Mouse (Mus musculus) CH12.LX (cell line): ENCODE data around the gene Drp2. TPM values are rescaled to one million over a fixed set of nuclear protein-coding genes. Genes with fewer than 3 reads are reported as not detected.

Experiments used
- DNase-seq: peaks from one replicate; pipeline ENCODE4 v3.0.0-alpha.2; 2013; ENCODE audit errors: extremely low read depth
- H3K27ac ChIP-seq: 2 replicates; pipeline ENCODE4 v1.5.1; 2012; ENCODE audit warnings: low read depth, mild to moderate bottlenecking, control low read depth, moderate library complexity; ENCODE audit not compliant: insufficient read depth
- H3K27me3 ChIP-seq: replicated peaks from 2 replicates; pipeline ENCODE3; 2012; ENCODE audit warnings: inconsistent platforms
- H3K36me3 ChIP-seq, 2 experiments: replicated peaks in 1 of 2; 2 replicates each; pipeline versions ENCODE3 to v1.6.1; 2012; ENCODE audit warnings: inconsistent platforms in 1 of 2, low read length in 1 of 2, mild to moderate bottlenecking in 1 of 2, mixed read lengths in 1 of 2, moderate library complexity in 1 of 2; ENCODE audit not compliant: control insufficient read depth in 1 of 2, insufficient read depth in 1 of 2
- H3K4me1 ChIP-seq, 2 experiments: 2 replicates each; pipeline ENCODE4 v1.6.1; 2012; ENCODE audit warnings: inconsistent platforms in 1 of 2, moderate library complexity in 1 of 2; ENCODE audit not compliant: insufficient read depth in 2 of 2, control insufficient read depth in 1 of 2
- H3K4me2 ChIP-seq: 2 replicates; pipeline ENCODE4 v1.6.1; 2012; ENCODE audit warnings: low read depth, mild to moderate bottlenecking, control low read depth; ENCODE audit not compliant: poor library complexity, insufficient read depth, severe bottlenecking
- H3K4me3 ChIP-seq, 3 experiments: fragments of 150-350 bp in 1 of 3; sonication (generic) in 1 of 3; replicated peaks in 1 of 3; 2 replicates each; pipeline versions ENCODE3 to v1.5.1; 2011 to 2012; ENCODE audit warnings: low read depth in 2 of 3, low read length in 2 of 3, mild to moderate bottlenecking in 2 of 3, moderate library complexity in 2 of 3, control low read depth in 1 of 3, improper control_type of control experiment in 1 of 3, inconsistent platforms in 1 of 3, mixed read lengths in 1 of 3; ENCODE audit not compliant: poor library complexity in 1 of 3
- H3K79me2 ChIP-seq: replicated peaks from 2 replicates; pipeline ENCODE4 v1.6.1; 2012; ENCODE audit warnings: mild to moderate bottlenecking, moderate library complexity; ENCODE audit not compliant: control insufficient read depth, poor library complexity, insufficient read depth, severe bottlenecking; ENCODE audit errors: extremely low read depth
- H3K9ac ChIP-seq: 2 replicates; pipeline ENCODE4 v1.6.1; 2012; ENCODE audit warnings: low read depth, mild to moderate bottlenecking, control low read depth, moderate library complexity; ENCODE audit not compliant: insufficient read depth
- H3K9me3 ChIP-seq: replicated peaks from 2 replicates; pipeline ENCODE3; 2012; ENCODE audit warnings: low read length, inconsistent platforms, mixed read lengths
- CHD1 ChIP-seq: IDR thresholded peaks from 2 replicates; pipeline ENCODE4 v1.6.1; 2012; ENCODE audit warnings: low read depth, low read length, improper control_type of control experiment, inconsistent platforms
- CHD2 ChIP-seq: IDR thresholded peaks from 2 replicates; pipeline ENCODE4 v1.6.1; 2011; ENCODE audit warnings: low read length, improper control_type of control experiment
- CTCF ChIP-seq, 2 experiments: IDR thresholded peaks in 1 of 2; conservative IDR thresholded peaks in 1 of 2; 2 replicates each; pipeline ENCODE4 v1.5.1; 2011 to 2012; ENCODE audit warnings: low read depth in 2 of 2, low read length in 2 of 2, improper control_type of control experiment in 1 of 2, inconsistent platforms in 1 of 2, mild to moderate bottlenecking in 1 of 2, moderate library complexity in 1 of 2
- E2F4 ChIP-seq: IDR thresholded peaks from 2 replicates; pipeline ENCODE4 v1.6.1; 2011; ENCODE audit warnings: low read depth, low read length, improper control_type of control experiment; ENCODE audit not compliant: insufficient replicate concordance
- ELF1 ChIP-seq: IDR thresholded peaks from 2 replicates; pipeline ENCODE4 v1.6.1; 2014; ENCODE audit warnings: low read depth, mild to moderate bottlenecking, inconsistent platforms, low read length, improper control_type of control experiment
- EP300 ChIP-seq: IDR thresholded peaks from 2 replicates; pipeline ENCODE4 v1.6.1; 2011; ENCODE audit warnings: low read length, improper control_type of control experiment
- ETS1 ChIP-seq: conservative IDR thresholded peaks from 2 replicates; pipeline ENCODE4 v1.6.1; 2012; ENCODE audit warnings: low read depth, mild to moderate bottlenecking, inconsistent platforms, low read length, improper control_type of control experiment, moderate library complexity
- GABPA ChIP-seq: IDR thresholded peaks from 2 replicates; pipeline ENCODE4 v1.6.1; 2012; ENCODE audit warnings: low read depth, low read length, improper control_type of control experiment, inconsistent platforms; ENCODE audit not compliant: insufficient replicate concordance
- HCFC1 ChIP-seq: IDR thresholded peaks from 2 replicates; pipeline ENCODE4 v1.6.1; 2012; ENCODE audit warnings: low read depth, mild to moderate bottlenecking, inconsistent platforms, low read length, improper control_type of control experiment
- IRF4 ChIP-seq: IDR thresholded peaks from 2 replicates; pipeline ENCODE4 v1.6.1; 2014; ENCODE audit warnings: low read depth, mild to moderate bottlenecking, inconsistent platforms, low read length, improper control_type of control experiment
- JUN ChIP-seq: IDR thresholded peaks from 2 replicates; pipeline ENCODE4 v1.6.1; 2011; ENCODE audit warnings: low read depth, mild to moderate bottlenecking, low read length, improper control_type of control experiment, moderate library complexity; ENCODE audit not compliant: insufficient read depth
- KAT2A ChIP-seq: IDR thresholded peaks from 2 replicates; pipeline ENCODE4 v1.6.1; 2012; ENCODE audit warnings: low read length, improper control_type of control experiment, inconsistent platforms; ENCODE audit not compliant: insufficient replicate concordance
- MAX ChIP-seq: IDR thresholded peaks from 2 replicates; pipeline ENCODE4 v1.6.1; 2011; ENCODE audit warnings: low read length, improper control_type of control experiment
- MAZ ChIP-seq: IDR thresholded peaks from 2 replicates; pipeline ENCODE4 v1.6.1; 2012; ENCODE audit warnings: low read depth, mild to moderate bottlenecking, inconsistent platforms, low read length, improper control_type of control experiment, moderate library complexity
- MEF2A ChIP-seq: IDR thresholded peaks from 2 replicates; pipeline ENCODE4 v1.6.1; 2014; ENCODE audit warnings: low read depth, mild to moderate bottlenecking, inconsistent platforms, low read length, improper control_type of control experiment, borderline replicate concordance
- MXI1 ChIP-seq: IDR thresholded peaks from 2 replicates; pipeline ENCODE4 v1.6.1; 2011; ENCODE audit warnings: mild to moderate bottlenecking, low read depth, low read length, improper control_type of control experiment
- POLR2A ChIP-seq: IDR thresholded peaks from 2 replicates; pipeline ENCODE4 v1.6.1; 2011; ENCODE audit warnings: low read depth, mild to moderate bottlenecking, improper control_type of control experiment, low read length
- POLR2AphosphoS2 ChIP-seq: IDR thresholded peaks from 2 replicates; pipeline ENCODE4 v1.6.1; 2011; ENCODE audit warnings: low read depth, low read length, improper control_type of control experiment
- RAD21 ChIP-seq: IDR thresholded peaks from 2 replicates; pipeline ENCODE4 v1.6.1; 2011; ENCODE audit warnings: low read depth, mild to moderate bottlenecking, low read length, improper control_type of control experiment, moderate library complexity
- RCOR1 ChIP-seq: conservative IDR thresholded peaks from 2 replicates; pipeline ENCODE4 v1.6.1; 2012; ENCODE audit warnings: low read depth, mild to moderate bottlenecking, inconsistent platforms, low read length, improper control_type of control experiment
- SMC3 ChIP-seq: IDR thresholded peaks from 2 replicates; pipeline ENCODE4 v1.6.1; 2011; ENCODE audit warnings: low read depth, low read length, improper control_type of control experiment
- TBP ChIP-seq: conservative IDR thresholded peaks from 2 replicates; pipeline ENCODE4 v1.6.1; 2011; ENCODE audit warnings: low read depth, low read length, improper control_type of control experiment
- TCF12 ChIP-seq: IDR thresholded peaks from 2 replicates; pipeline ENCODE4 v1.6.1; 2014; ENCODE audit warnings: low read depth, mild to moderate bottlenecking, inconsistent platforms, low read length, improper control_type of control experiment
- USF1 ChIP-seq: IDR thresholded peaks from 2 replicates; pipeline ENCODE4 v1.6.1; 2014; ENCODE audit warnings: low read depth, mild to moderate bottlenecking, inconsistent platforms, low read length, improper control_type of control experiment
- USF2 ChIP-seq: conservative IDR thresholded peaks from 2 replicates; pipeline ENCODE4 v1.6.1; 2011; ENCODE audit warnings: low read depth, low read length, improper control_type of control experiment
- ZKSCAN1 ChIP-seq: IDR thresholded peaks from 2 replicates; pipeline ENCODE4 v1.6.1; 2012; ENCODE audit warnings: low read depth, inconsistent platforms, low read length, improper control_type of control experiment, borderline replicate concordance
- ZNF384 ChIP-seq: IDR thresholded peaks from 2 replicates; pipeline ENCODE4 v1.6.1; 2012; ENCODE audit warnings: low read depth, low read length, improper control_type of control experiment, inconsistent platforms
- dilution Hi-C: fragments of 300-500 bp; cut with MboI; formaldehyde crosslinking; loops from 2 replicates; pipeline ENCODE4 v1.14.3; 2020; ENCODE audit warnings: low sequenced_read_pairs; ENCODE audit not compliant: extremely low pct_unique_long_range_greater_than_20kb, extremely low pct_ligation_motif_present
- in situ Hi-C: fragments of 300-500 bp; cut with MboI; formaldehyde crosslinking; loops from 3 replicates; pipeline ENCODE4 v1.14.3; 2019; ENCODE audit warnings: low sequenced_read_pairs, low pct_ligation_motif_present, low pct_unique_long_range_greater_than_20kb, mixed read lengths
- polyA plus RNA-seq: library from polyadenylated mRNA; unstranded; fragments of >175 nt; gene quantifications from 2 replicates; pipeline ENCODE4 v1.2.1, GENCODE M21; 2012; ENCODE audit warnings: low read depth; ENCODE audit not compliant: insufficient read length
- total RNA-seq, 2 experiments: library from RNA; depleted of rRNA; stranded (reverse); fragments of 300-350 nt in 1 of 2; fragments of >200 nt in 1 of 2; gene quantifications; 2 replicates each; pipeline ENCODE4 v1.2.3; 2012 to 2014

The Drp2 gene
- total and polyA plus RNA-seq, 3 experiments = 0.13 to 0.59 (median 0.19) TPM

DNA sequence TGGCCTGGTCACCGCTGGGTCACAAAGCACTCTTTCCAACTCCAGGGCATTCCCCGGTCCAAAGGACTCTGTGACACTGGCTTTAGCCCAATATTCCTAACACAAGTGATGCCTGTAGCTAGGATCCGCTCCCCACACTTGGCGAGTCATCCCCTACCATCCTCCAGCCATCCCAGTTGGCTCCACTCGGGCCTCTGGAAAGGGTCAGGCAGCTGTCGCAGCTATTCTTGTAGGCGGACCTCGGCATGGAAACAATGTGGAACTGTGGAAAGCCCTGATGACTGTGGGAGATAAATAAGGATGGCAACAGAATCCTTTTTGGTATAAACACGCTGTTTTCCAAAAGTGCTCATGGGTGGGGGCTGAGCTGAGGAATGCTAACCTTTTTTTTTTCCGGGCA lies 21.4 kb downstream of the Drp2 start:
- H3K9ac ChIP-seq = no peak overlapping the region
- H3K4me2 ChIP-seq = no peak overlapping the region
- DNase-seq = no peak
- H3K36me3 ChIP-seq = no peaks in the 10 kb centered on the region
- no peak overlapping the region for H3K4me3 ChIP-seq
- no peaks in the 10 kb centered on the region for H3K27me3 ChIP-seq
- peaks cover 5 to 12% of the 10 kb centered on the region in 2 experiments; a peak in 3 of 4 replicates for H3K4me1 ChIP-seq
- no peaks in the 10 kb centered on the region for H3K9me3 ChIP-seq
- no peaks in the 10 kb centered on the region for H3K79me2 ChIP-seq
- TF ChIP-seq HCFC1 = no peak
- TF ChIP-seq ZKSCAN1 = no peak
- no peak for TF ChIP-seq KAT2A
- no peak for TF ChIP-seq SMC3
- TF ChIP-seq JUN = no peak
- no peak for TF ChIP-seq ELF1
- no peak for TF ChIP-seq IRF4
- TF ChIP-seq RAD21 = no peak
- no peak for TF ChIP-seq CHD1
- TF ChIP-seq EP300 = no peak
- TF ChIP-seq ZNF384 = no peak
- no peak for TF ChIP-seq CTCF (conservative IDR thresholded peaks at IDR 0.05 in 1 of 2, IDR thresholded peaks at IDR 0.05 in 1 of 2; ENCODE audit: low read depth in 2 of 2, low read length in 2 of 2)
- TF ChIP-seq MXI1 = no peak
- no peak for TF ChIP-seq POLR2AphosphoS2
- no peak for TF ChIP-seq CHD2
- no peak for TF ChIP-seq ETS1
- no peak for TF ChIP-seq RCOR1
- no peak for TF ChIP-seq TBP
- TF ChIP-seq E2F4 = no peak
- no peak for TF ChIP-seq GABPA
- no peak overlapping the region for H3K27ac ChIP-seq
- in situ Hi-C loops = no loop called here
- dilution Hi-C loops = no loop called here

DNA sequence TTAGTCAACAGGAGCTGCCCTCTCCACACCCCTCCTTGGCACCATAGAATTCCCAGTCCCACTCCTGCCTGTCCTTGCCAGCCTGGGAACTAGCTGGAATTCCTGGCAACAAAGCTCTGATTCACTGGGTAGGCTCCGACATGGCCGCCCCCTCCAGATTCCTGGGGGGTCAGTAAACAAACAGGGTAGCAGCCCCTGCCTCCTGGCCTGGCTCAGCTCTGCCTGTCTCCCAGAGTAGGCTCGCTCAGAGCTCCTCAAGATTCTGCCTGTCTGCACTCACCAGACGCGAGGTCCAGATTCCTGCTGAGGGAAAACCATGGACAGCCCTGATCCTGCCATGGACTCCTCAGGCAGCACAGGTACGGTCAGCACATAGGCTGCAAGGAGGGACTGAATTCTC lies 22.5 kb downstream of the Drp2 start:
- Histone ChIP-seq H3K4me3 (no peak overlapping the region), H3K4me1 (peaks cover 5 to 12% of the 10 kb centered on the region in 2 experiments; a peak in 3 of 4 replicates), H3K27me3 (no peaks in the 10 kb centered on the region), H3K9ac (no peak overlapping the region), H3K27ac (no peak overlapping the region), H3K9me3 (no peaks in the 10 kb centered on the region), H3K79me2 (no peaks in the 10 kb centered on the region), H3K36me3 (no peaks in the 10 kb centered on the region), H3K4me2 (no peak overlapping the region)
- DNase-seq = no peak
- TF ChIP-seq IRF4 = no peak
- no peak for TF ChIP-seq POLR2AphosphoS2
- TF ChIP-seq HCFC1 = no peak
- TF ChIP-seq MAZ = no peak
- no peak for TF ChIP-seq RCOR1
- no peak for TF ChIP-seq ELF1
- no peak for TF ChIP-seq USF2
- TF ChIP-seq TCF12 = no peak
- no peak for TF ChIP-seq TBP
- TF ChIP-seq RAD21 = no peak
- no peak for TF ChIP-seq SMC3
- no peak for TF ChIP-seq CHD2
- TF ChIP-seq MAX = no peak
- TF ChIP-seq POLR2A = no peak
- TF ChIP-seq USF1 = no peak
- no peak for TF ChIP-seq MEF2A
- no peak for TF ChIP-seq JUN
- in situ Hi-C loops (no loop called here), dilution Hi-C loops (no loop called here)
